Mouse (Mus musculus) stomach, postnatal 0 days (tissue): Measurements from ENCODE around the gene Defb7. TPM values are rescaled to one million over a fixed set of nuclear protein-coding genes. Genes with fewer than 3 reads are reported as not detected.

Experiments used
- ATAC-seq: fragments of 200-750 bp; cut with Nextera tagmentation; 2 replicates; pipeline ENCODE4 v1.8.0; 2017; ENCODE audit not compliant: low FRiP score, low TSS enrichment
- DNase-seq: peaks from one replicate; pipeline ENCODE4 v3.0.0-alpha.2; 2016; ENCODE audit warnings: low spot score
- H3K27ac ChIP-seq: fragments of 300-500 bp; sonication (generic); replicated peaks from 2 replicates; pipeline ENCODE4 v1.5.1; 2014; ENCODE audit warnings: mild to moderate bottlenecking, control low read depth
- H3K27me3 ChIP-seq: fragments of 300-500 bp; sonication (generic); 2 replicates; pipeline ENCODE4 v1.6.1; 2014; ENCODE audit warnings: low read length; ENCODE audit not compliant: control insufficient read depth, insufficient read depth
- H3K36me3 ChIP-seq: fragments of 300-500 bp; sonication (generic); 2 replicates; pipeline ENCODE4 v1.6.1; 2014; ENCODE audit warnings: low read length, mixed read lengths; ENCODE audit not compliant: control insufficient read depth, insufficient read depth
- H3K4me1 ChIP-seq: fragments of 300-500 bp; sonication (generic); replicated peaks from 2 replicates; pipeline ENCODE4 v1.6.1; 2014; ENCODE audit warnings: antibody characterized with exemption; ENCODE audit not compliant: control insufficient read depth, insufficient read depth
- H3K4me2 ChIP-seq: fragments of 300-500 bp; sonication (generic); replicated peaks from 2 replicates; pipeline ENCODE4 v1.6.1; 2014; ENCODE audit warnings: low read depth, mild to moderate bottlenecking, control low read depth, moderate library complexity
- H3K4me3 ChIP-seq: fragments of 300-500 bp; sonication (generic); 2 replicates; pipeline ENCODE4 v1.5.1; 2014; ENCODE audit warnings: low read depth, low read length, control low read depth
- H3K9ac ChIP-seq: fragments of 300-500 bp; sonication (generic); 2 replicates; pipeline ENCODE4 v1.6.1; 2014; ENCODE audit warnings: mild to moderate bottlenecking, low read length, control low read depth, mixed read lengths
- H3K9me3 ChIP-seq: fragments of 300-500 bp; sonication (generic); 2 replicates; pipeline ENCODE4 v1.6.1; 2016; ENCODE audit warnings: low read length; ENCODE audit not compliant: control insufficient read depth
- CTCF ChIP-seq: IDR thresholded peaks from 2 replicates; pipeline ENCODE4 v1.5.1; 2016; ENCODE audit warnings: antibody characterized with exemption, low read depth, mild to moderate bottlenecking, moderate library complexity
- EP300 ChIP-seq: optimal IDR thresholded peaks from 2 replicates; pipeline ENCODE3; 2016; ENCODE audit warnings: antibody characterized with exemption
- WGBS: fragments of 180-500 bp; shearing (Covaris S2); extraction: QIAGEN DNeasy Blood & Tissue Kit; methylation state at CpG from one replicate; pipeline ENCODE4 v1.1.7; 2014; 5-methylcytosine and 5-hydroxymethylcytosine counted together
- microRNA-seq: library from miRNA; unstranded; fragments of <30 nt; microRNA quantifications from one replicate; pipeline ENCODE4, GENCODE M21; 2016
- polyA plus RNA-seq: library from polyadenylated mRNA; unstranded; fragments of >200 nt; fragmentation: Nextera tagmentation; extraction: Ambion mirVana; gene quantifications from 2 replicates; pipeline ENCODE4 v1.2.1, GENCODE M21; 2015

The Defb7 gene
- polyA plus RNA-seq, 1 experiment from 2014 or later, result not detected

DNA sequence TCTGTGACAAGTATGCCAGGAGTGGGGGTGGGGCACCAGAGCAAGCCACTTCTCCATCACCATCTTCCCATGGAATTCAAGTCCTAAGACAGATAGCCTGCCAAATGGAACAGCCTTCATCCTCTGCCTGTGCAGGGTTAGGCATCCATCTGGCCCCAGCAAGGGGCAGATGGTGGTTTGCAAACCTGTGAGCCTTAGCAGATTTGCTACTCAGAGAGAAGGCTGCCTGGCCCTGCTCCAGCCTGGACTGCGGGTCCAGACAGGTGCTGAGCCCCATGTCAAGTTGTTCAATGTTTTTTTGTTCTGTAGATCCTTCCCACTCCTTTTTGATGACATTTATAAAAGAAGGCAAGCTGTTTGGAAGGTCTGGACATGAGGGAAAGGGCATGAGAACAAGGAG, 45.5 kb downstream of the Defb7 start:
- DNase-seq (no peak), ATAC-seq (no peak)
- Histone ChIP-seq H3K27me3 (no peaks in the 10 kb centered on the region), H3K9me3 (no peaks in the 10 kb centered on the region), H3K4me3 (no peak overlapping the region), H3K4me2 (no peak overlapping the region), H3K9ac (no peak overlapping the region), H3K4me1 (no peaks in the 10 kb centered on the region), H3K36me3 (no peaks in the 10 kb centered on the region), H3K27ac (no peak overlapping the region)
- TF ChIP-seq EP300 (no peak), CTCF (no peak)
- WGBS, result 52% methylated on average over 1 of the region's 1 CpGs

Small RNA genes lying within 50 kb of the gene (microRNA-seq; reads per million reads assigned to microRNA genes)
- not detected for gene Gm27288
- gene Gm27852, result not detected

Other genes starting within 250 kb of the Defb7 start
- gene Defb5, start 247.5 kb upstream of the Defb7 start, polyA plus RNA-seq, result not detected in 2 replicates
- gene Defb3, start 201.7 kb upstream of the Defb7 start, polyA plus RNA-seq, result 11.0 and 11.3 TPM in 2 replicates
- gene Defb8, start 47.5 kb upstream of the Defb7 start, polyA plus RNA-seq, result not detected in 2 replicates
- not detected in 2 replicates for gene 4930467E23Rik, start 234.5 kb downstream of the Defb7 start, polyA plus RNA-seq